Mouse (Mus musculus): ENCODE measurements around the gene Zmynd15. TPM values are rescaled to one million over a fixed set of nuclear protein-coding genes. Genes with fewer than 3 reads are reported as not detected.

The Zmynd15 gene
- polyA plus RNA-seq, 1 experiment: not detected

GRCm38 (mm10) chr11:70513520-70513919 is 54.3 kb downstream of the Zmynd15 start:
- no peak for TF ChIP-seq GATA1 (IDR thresholded peaks at IDR 0.05; ENCODE audit: low read length)

- TF ChIP-seq GATA1 (IDR thresholded peaks at IDR 0.05; ENCODE audit: low read length): no peak
These were observed 55.1 kb downstream of the Zmynd15 start, which contains the start of gene Vmo1 for GRCm38 (mm10) chr11:70514288-70514687. Gene Vmo1, minus strand, starts transcription at chr11:70514616.

Other genes starting within 250 kb of the Zmynd15 start
- not detected in 2 replicates for gene Slc16a11, start 246.7 kb upstream of the Zmynd15 start, polyA plus RNA-seq (2012)
- gene Slc16a13, start 238.4 kb upstream of the Zmynd15 start, polyA plus RNA-seq (2012): 9.2 and 12.0 TPM in 2 replicates
- gene Bcl6b, start 229.6 kb upstream of the Zmynd15 start, polyA plus RNA-seq (2012): not detected in 2 replicates
- 88.8 and 123 TPM in 2 replicates for gene 0610010K14Rik, start 221.5 kb upstream of the Zmynd15 start, polyA plus RNA-seq (2012)
- 3.5 and 4.8 TPM in 2 replicates for gene Gm21988, start 219.6 kb upstream of the Zmynd15 start, polyA plus RNA-seq (2012)
- 142 and 145 TPM in 2 replicates for gene Rnasek, start 219.6 kb upstream of the Zmynd15 start, polyA plus RNA-seq (2012)
- gene Alox12, start 204.1 kb upstream of the Zmynd15 start, polyA plus RNA-seq (2012): not detected in 2 replicates
- gene Alox12e, start 136.8 kb upstream of the Zmynd15 start, polyA plus RNA-seq (2012): not detected in 2 replicates
- gene Alox15, start 107.4 kb upstream of the Zmynd15 start, polyA plus RNA-seq (2012): not detected in 2 replicates
- 97.1 and 115 TPM in 2 replicates for gene Pelp1, start 49.4 kb upstream of the Zmynd15 start, polyA plus RNA-seq (2012)
- gene Arrb2, start 26.8 kb upstream of the Zmynd15 start, polyA plus RNA-seq (2012): 202 and 316 TPM in 2 replicates
- gene Med11, start 7.5 kb upstream of the Zmynd15 start, polyA plus RNA-seq (2012): 13.3 and 29.5 TPM in 2 replicates
- gene Cxcl16, start 551 bp downstream of the Zmynd15 start, polyA plus RNA-seq (2012): not detected in 2 replicates
- not detected in 2 replicates for gene Tm4sf5, start 45.8 kb downstream of the Zmynd15 start, polyA plus RNA-seq (2012)
- gene Vmo1, start 55.2 kb downstream of the Zmynd15 start, polyA plus RNA-seq (2012): not detected in 2 replicates
- not detected in 2 replicates for gene Gltpd2, start 59.8 kb downstream of the Zmynd15 start, polyA plus RNA-seq (2012)
- 201 and 213 TPM in 2 replicates for gene Psmb6, start 65.9 kb downstream of the Zmynd15 start, polyA plus RNA-seq (2012)
- gene Gm40193, start 73.5 kb downstream of the Zmynd15 start, polyA plus RNA-seq (2012): not detected in 2 replicates
- 0.02 and 0.04 TPM in 2 replicates for gene Pld2, start 80.6 kb downstream of the Zmynd15 start, polyA plus RNA-seq (2012)
- gene Mink1, start 103.4 kb downstream of the Zmynd15 start, polyA plus RNA-seq (2012): 99.2 and 116 TPM in 2 replicates
- gene 4930544D05Rik, start 156.4 kb downstream of the Zmynd15 start, polyA plus RNA-seq (2012): not detected in 2 replicates
- gene Chrne, start 159.8 kb downstream of the Zmynd15 start, polyA plus RNA-seq (2012): not detected in 2 replicates
- gene Gp1ba, start 179.7 kb downstream of the Zmynd15 start, polyA plus RNA-seq (2012): 30.8 and 34.3 TPM in 2 replicates
- 82.3 and 110 TPM in 2 replicates for gene Rnf167, start 187.8 kb downstream of the Zmynd15 start, polyA plus RNA-seq (2012)
- gene Slc25a11, start 188.0 kb downstream of the Zmynd15 start, polyA plus RNA-seq (2012): 98.8 and 132 TPM in 2 replicates
- 4,535 and 5,925 TPM in 2 replicates for gene Pfn1, start 195.2 kb downstream of the Zmynd15 start, polyA plus RNA-seq (2012)
- 3.4 and 6.5 TPM in 2 replicates for gene Eno3, start 197.8 kb downstream of the Zmynd15 start, polyA plus RNA-seq (2012)
- gene Spag7, start 210.0 kb downstream of the Zmynd15 start, polyA plus RNA-seq (2012): 207 and 222 TPM in 2 replicates
- gene Camta2, start 228.7 kb downstream of the Zmynd15 start, polyA plus RNA-seq (2012): 18.0 and 30.8 TPM in 2 replicates
- gene Inca1, start 240.7 kb downstream of the Zmynd15 start, polyA plus RNA-seq (2012): 0.17 and 0.21 TPM in 2 replicates
- 32.5 and 39.5 TPM in 2 replicates for gene Kif1c, start 241.1 kb downstream of the Zmynd15 start, polyA plus RNA-seq (2012)